Comparison of ENCODE assay signal across 29 mouse cellular contexts in genomic region chr2:84962906-84963507, GRCm38 (mm10). TPM values are rescaled to one million over a fixed set of nuclear protein-coding genes. Genes with fewer than 3 reads are reported as not detected.
DNase-seq lines count a peak whose midpoint lies in the region; ATAC-seq and TF ChIP-seq lines count a peak whose summit lies in the region.
"Had no signal": no experiment of that assay in that cellular context is flagged by ENCODE, and none has a peak within 500 bp of the region (broad histone marks: within the 10 kb centered on the region; RNA-seq: fewer than 3 reads in every experiment).

No protein-coding gene starts in this region.

- no peak overlapping the region for H3K27ac ChIP-seq in forebrain, postnatal 0 days (ENCODE audit: low read depth, low read length)
- H3K27ac ChIP-seq in forebrain, embryonic 16.5 days (ENCODE audit: low read length), result no peak overlapping the region
- peak overlapping the region; percentile 65 for H3K27ac ChIP-seq in midbrain, embryonic 10.5 days (replicated peaks)
- no peak overlapping the region for H3K27ac ChIP-seq in midbrain, embryonic 16.5 days (ENCODE audit: low read length)
- 0 out of 2 replicates have a peak overlapping the region, but pooled peaks have one; percentile 19 for H3K27ac ChIP-seq in embryonic facial prominence, embryonic 10.5 days (replicated peaks)
- peak overlapping the region; percentile 69 for H3K27ac ChIP-seq in small intestine, adult 2 months (ENCODE audit: insufficient read depth, low read depth, low read length)
- no peak overlapping the region for H3K27ac ChIP-seq in kidney, embryonic 15.5 days
- H3K27ac ChIP-seq: embryonic facial prominence, embryonic 12.5 days; forebrain, embryonic 13.5 days; hindbrain, embryonic 13.5 days; liver, embryonic 14.5 days; neural tube, embryonic 13.5 days had no signal

- no peaks in the 10 kb centered on the region for H3K4me1 ChIP-seq in forebrain, postnatal 0 days (ENCODE audit: insufficient read depth)
- no peaks in the 10 kb centered on the region for H3K4me1 ChIP-seq in forebrain, embryonic 16.5 days (replicated peaks; ENCODE audit: control insufficient read depth, insufficient read depth, low read length)
- H3K4me1 ChIP-seq in midbrain, embryonic 10.5 days, result peaks cover 28% of the 10 kb centered on the region
- H3K4me1 ChIP-seq in midbrain, embryonic 16.5 days (ENCODE audit: control insufficient read depth, insufficient read depth, low read length), result peaks cover 4% of the 10 kb centered on the region; the same call in 1 of the 2 replicates
- peaks cover 8% of the 10 kb centered on the region for H3K4me1 ChIP-seq in embryonic facial prominence, embryonic 10.5 days
- H3K4me1 ChIP-seq in small intestine, adult 2 months (ENCODE audit: control insufficient read depth, insufficient read depth, insufficient read length, low read length), result peaks cover 2% of the 10 kb centered on the region
- no peaks in the 10 kb centered on the region for H3K4me1 ChIP-seq in kidney, embryonic 15.5 days
- H3K4me1 ChIP-seq: embryonic facial prominence, embryonic 12.5 days; forebrain, embryonic 13.5 days had no signal

- H3K36me3 ChIP-seq in forebrain, postnatal 0 days (ENCODE audit: insufficient read depth), result no peaks in the 10 kb centered on the region
- no peaks in the 10 kb centered on the region for H3K36me3 ChIP-seq in forebrain, embryonic 16.5 days (ENCODE audit: control insufficient read depth, insufficient read depth)
- H3K36me3 ChIP-seq in midbrain, embryonic 10.5 days, result no peaks in the 10 kb centered on the region
- no peaks in the 10 kb centered on the region for H3K36me3 ChIP-seq in midbrain, embryonic 16.5 days (ENCODE audit: control insufficient read depth, insufficient read depth, low read length)
- peaks cover 7% of the 10 kb centered on the region for H3K36me3 ChIP-seq in embryonic facial prominence, embryonic 10.5 days (replicated peaks)
- no peaks in the 10 kb centered on the region for H3K36me3 ChIP-seq in small intestine, adult 2 months (ENCODE audit: control insufficient read depth, insufficient read depth, low read length)
- peaks cover 18% of the 10 kb centered on the region for H3K36me3 ChIP-seq in kidney, embryonic 15.5 days
- H3K36me3 ChIP-seq: hindbrain, embryonic 13.5 days; neural tube, embryonic 13.5 days had no signal

- 33% methylated on average over 6 of the region's 6 CpGs for WGBS in forebrain, postnatal 0 days
- 32% methylated on average over 6 of the region's 6 CpGs for WGBS in forebrain, embryonic 16.5 days
- 28% methylated on average over 6 of the region's 6 CpGs for WGBS in midbrain, embryonic 10.5 days
- WGBS in midbrain, embryonic 16.5 days, result 15% methylated on average over 6 of the region's 6 CpGs
- 32% methylated on average over 6 of the region's 6 CpGs for WGBS in embryonic facial prominence, embryonic 10.5 days
- WGBS in small intestine, adult 2 months, result 59% methylated on average over 6 of the region's 6 CpGs
- WGBS in kidney, embryonic 15.5 days, result 43% methylated on average over 6 of the region's 6 CpGs

- peak; percentile 70 for ATAC-seq in forebrain, postnatal 0 days
- ATAC-seq in forebrain, embryonic 16.5 days, result no peak
- no peak for ATAC-seq in midbrain, embryonic 16.5 days
- no peak for ATAC-seq in kidney, embryonic 15.5 days (replicated peaks; ENCODE audit: low FRiP score)
- ATAC-seq: forebrain, embryonic 13.5 days; intestine, embryonic 16.5 days; lung, postnatal 0 days had no signal

- H3K9me3 ChIP-seq in forebrain, postnatal 0 days (ENCODE audit: low read length), result no peaks in the 10 kb centered on the region
- H3K9me3 ChIP-seq in forebrain, embryonic 16.5 days (ENCODE audit: control insufficient read depth, low read length), result no peaks in the 10 kb centered on the region
- no peaks in the 10 kb centered on the region for H3K9me3 ChIP-seq in midbrain, embryonic 10.5 days (replicated peaks)
- no peaks in the 10 kb centered on the region for H3K9me3 ChIP-seq in midbrain, embryonic 16.5 days (replicated peaks; ENCODE audit: control insufficient read depth, low read length, poor library complexity, severe bottlenecking)
- no peaks in the 10 kb centered on the region for H3K9me3 ChIP-seq in embryonic facial prominence, embryonic 10.5 days
- H3K9me3 ChIP-seq in kidney, embryonic 15.5 days (replicated peaks), result no peaks in the 10 kb centered on the region
- H3K9me3 ChIP-seq: embryonic facial prominence, embryonic 12.5 days; forebrain, embryonic 13.5 days; hindbrain, embryonic 13.5 days; neural tube, embryonic 13.5 days had no signal

- H3K4me2 ChIP-seq in forebrain, postnatal 0 days (ENCODE audit: low read depth), result no peak overlapping the region
- H3K4me2 ChIP-seq in forebrain, embryonic 16.5 days (ENCODE audit: low read length), result no peak overlapping the region
- H3K4me2 ChIP-seq in midbrain, embryonic 16.5 days (ENCODE audit: low read length), result no peak overlapping the region
- no peak overlapping the region for H3K4me2 ChIP-seq in kidney, embryonic 15.5 days
- H3K4me2 ChIP-seq: embryonic facial prominence, embryonic 12.5 days; forebrain, embryonic 13.5 days; hindbrain, embryonic 13.5 days; neural tube, embryonic 13.5 days had no signal

- no peak for DNase-seq in forebrain, postnatal 0 days
- peak; percentile 25 for DNase-seq in midbrain, embryonic 10.5 days (ENCODE audit: low spot score)
- DNase-seq in embryonic facial prominence, embryonic 10.5 days (ENCODE audit: low spot score), result no peak
- no peak for DNase-seq in heart, adult 18-20 months
- DNase-seq: adrenal gland, adult 2 months; cerebellum, adult 11-12 months; cerebellum, postnatal 25 days; gastrocnemius, postnatal 14 days; right cerebral cortex, postnatal 25 days; thymus, adult 2 months had no signal

- TF ChIP-seq CTCF in forebrain, postnatal 0 days (IDR thresholded peaks at IDR 0.05; ENCODE audit: low read depth), result no peak
- TF ChIP-seq CTCF in small intestine, adult 2 months (IDR thresholded peaks at IDR 0.05; ENCODE audit: extremely low read depth, insufficient read length, insufficient replicate concordance, low read depth, low read length), result no peak

- no peak overlapping the region for H3K9ac ChIP-seq in forebrain, postnatal 0 days
- H3K9ac ChIP-seq in forebrain, embryonic 16.5 days (replicated peaks; ENCODE audit: low read depth, low read length), result no peak overlapping the region
- H3K9ac ChIP-seq in midbrain, embryonic 16.5 days (ENCODE audit: low read depth, low read length), result no peak overlapping the region
- H3K9ac ChIP-seq in kidney, embryonic 15.5 days, result no peak overlapping the region
- H3K9ac ChIP-seq: embryonic facial prominence, embryonic 12.5 days; forebrain, embryonic 13.5 days; hindbrain, embryonic 13.5 days; liver, embryonic 14.5 days; neural tube, embryonic 13.5 days had no signal

- H3K27me3 ChIP-seq in forebrain, postnatal 0 days (ENCODE audit: insufficient read depth, low read length), result no peaks in the 10 kb centered on the region
- H3K27me3 ChIP-seq in forebrain, embryonic 16.5 days (replicated peaks; ENCODE audit: control insufficient read depth, insufficient read depth, low read length), result no peaks in the 10 kb centered on the region
- no peaks in the 10 kb centered on the region for H3K27me3 ChIP-seq in midbrain, embryonic 10.5 days (ENCODE audit: low read depth, poor library complexity, severe bottlenecking)
- H3K27me3 ChIP-seq in midbrain, embryonic 16.5 days (ENCODE audit: control insufficient read depth, insufficient read depth, low read depth, low read length), result no peaks in the 10 kb centered on the region
- no peaks in the 10 kb centered on the region for H3K27me3 ChIP-seq in embryonic facial prominence, embryonic 10.5 days (replicated peaks; ENCODE audit: low read depth, poor library complexity, severe bottlenecking)
- no peaks in the 10 kb centered on the region for H3K27me3 ChIP-seq in small intestine, adult 2 months (ENCODE audit: control insufficient read depth, insufficient read depth, low read length)
- no peaks in the 10 kb centered on the region for H3K27me3 ChIP-seq in kidney, embryonic 15.5 days
- H3K27me3 ChIP-seq: embryonic facial prominence, embryonic 12.5 days; forebrain, embryonic 13.5 days; hindbrain, embryonic 13.5 days; neural tube, embryonic 13.5 days had no signal

- no peak for TF ChIP-seq POLR2A in small intestine, adult 2 months (IDR thresholded peaks at IDR 0.05; ENCODE audit: low read depth, low read length)

- H3K4me3 ChIP-seq in forebrain, postnatal 0 days (ENCODE audit: low read depth, low read length), result no peak overlapping the region
- H3K4me3 ChIP-seq in forebrain, embryonic 16.5 days (replicated peaks; ENCODE audit: low read length), result no peak overlapping the region
- H3K4me3 ChIP-seq in midbrain, embryonic 10.5 days, result no peak overlapping the region
- H3K4me3 ChIP-seq in midbrain, embryonic 16.5 days (ENCODE audit: low read depth, low read length), result no peak overlapping the region
- no peak overlapping the region for H3K4me3 ChIP-seq in embryonic facial prominence, embryonic 10.5 days
- no peak overlapping the region for H3K4me3 ChIP-seq in small intestine, adult 2 months (ENCODE audit: low read depth, low read length)
- H3K4me3 ChIP-seq in kidney, embryonic 15.5 days (replicated peaks), result no peak overlapping the region
- H3K4me3 ChIP-seq: embryonic facial prominence, embryonic 12.5 days; erythroblast, embryonic 14.5 days; forebrain, embryonic 13.5 days; hindbrain, embryonic 13.5 days; neural tube, embryonic 13.5 days had no signal

RNA-seq across cellular contexts. Expression of gene Prg2, which starts 17.3 kb away (rescaled TPM):
- total RNA-seq in forebrain, postnatal 0 days (2014; rRNA removed), result not detected in 2 replicates
- not detected in 2 replicates for polyA plus RNA-seq in forebrain, postnatal 0 days (2015; fragmentation: Nextera tagmentation; extraction: Ambion mirVana)
- polyA plus RNA-seq in forebrain, embryonic 16.5 days (2015; fragmentation: Nextera tagmentation; extraction: Ambion mirVana), result not detected in 2 replicates
- 0.32 TPM in 1 of 2 replicates, not detected in the other for polyA plus RNA-seq in midbrain, embryonic 10.5 days (2016; fragmentation: Nextera tagmentation; extraction: Ambion mirVana)
- not detected in 2 replicates for polyA plus RNA-seq in midbrain, embryonic 16.5 days (2015; fragmentation: Nextera tagmentation; extraction: Ambion mirVana)
- polyA plus RNA-seq in embryonic facial prominence, embryonic 10.5 days (2016; fragmentation: Nextera tagmentation; extraction: Ambion mirVana), result 0.30 TPM in 1 of 2 replicates, not detected in the other
- 0.49 and 1.1 TPM in 2 replicates for polyA plus RNA-seq in small intestine, adult 2 months (2012; rRNA removed)
- polyA plus RNA-seq in kidney, embryonic 15.5 days (2015; fragmentation: Nextera tagmentation; extraction: Ambion mirVana), result 0.27 and 0.77 TPM in 2 replicates
- total RNA-seq in heart, adult 18-20 months (2021), result not detected
- total RNA-seq: adrenal gland, adult 2 months; layer of hippocampus, postnatal 10 days had no signal
- polyA plus RNA-seq: adrenal gland, adult 2 months; C2C12; erythroblast, embryonic 14.5 days; forebrain, embryonic 13.5 days; heart, postnatal 0 days; kidney, embryonic 14.5 days; lung, postnatal 0 days had no signal

RNA-seq across cellular contexts. Expression of gene Prg3, which starts 25.0 kb away (rescaled TPM):
- not detected in 2 replicates for total RNA-seq in forebrain, postnatal 0 days (2014; rRNA removed)
- not detected in 2 replicates for polyA plus RNA-seq in forebrain, postnatal 0 days (2015; fragmentation: Nextera tagmentation; extraction: Ambion mirVana)
- not detected in 2 replicates for polyA plus RNA-seq in forebrain, embryonic 16.5 days (2015; fragmentation: Nextera tagmentation; extraction: Ambion mirVana)
- polyA plus RNA-seq in midbrain, embryonic 10.5 days (2016; fragmentation: Nextera tagmentation; extraction: Ambion mirVana), result not detected in 2 replicates
- not detected in 2 replicates for polyA plus RNA-seq in midbrain, embryonic 16.5 days (2015; fragmentation: Nextera tagmentation; extraction: Ambion mirVana)
- polyA plus RNA-seq in embryonic facial prominence, embryonic 10.5 days (2016; fragmentation: Nextera tagmentation; extraction: Ambion mirVana), result not detected in 2 replicates
- polyA plus RNA-seq in small intestine, adult 2 months (2012; rRNA removed), result not detected in 2 replicates
- polyA plus RNA-seq in kidney, embryonic 15.5 days (2015; fragmentation: Nextera tagmentation; extraction: Ambion mirVana), result not detected in 2 replicates
- total RNA-seq in heart, adult 18-20 months (2021), result not detected
- total RNA-seq: adrenal gland, adult 2 months; gastrocnemius, postnatal 14 days; layer of hippocampus, postnatal 10 days; left cerebral cortex, adult 8-10 months had no signal
- polyA plus RNA-seq: adrenal gland, adult 2 months; C2C12; embryonic facial prominence, embryonic 12.5 days; forebrain, embryonic 13.5 days; heart, postnatal 0 days; hindbrain, embryonic 13.5 days; intestine, embryonic 16.5 days; kidney, embryonic 14.5 days; large intestine, adult 2 months; limb, embryonic 11.5 days; lung, postnatal 0 days; neural tube, embryonic 13.5 days had no signal

RNA-seq across cellular contexts. Expression of gene Slc43a3, which starts 26.6 kb away (rescaled TPM):
- 2.2 and 7.6 TPM in 2 replicates for total RNA-seq in forebrain, postnatal 0 days (2014; rRNA removed)
- polyA plus RNA-seq in forebrain, postnatal 0 days (2015; fragmentation: Nextera tagmentation; extraction: Ambion mirVana), result 3.5 and 3.8 TPM in 2 replicates
- polyA plus RNA-seq in forebrain, embryonic 16.5 days (2015; fragmentation: Nextera tagmentation; extraction: Ambion mirVana), result 6.6 and 7.2 TPM in 2 replicates
- polyA plus RNA-seq in midbrain, embryonic 10.5 days (2016; fragmentation: Nextera tagmentation; extraction: Ambion mirVana), result 22.1 and 24.7 TPM in 2 replicates
- polyA plus RNA-seq in midbrain, embryonic 16.5 days (2015; fragmentation: Nextera tagmentation; extraction: Ambion mirVana), result 2.8 and 3.1 TPM in 2 replicates
- 29.5 and 30.8 TPM in 2 replicates for polyA plus RNA-seq in embryonic facial prominence, embryonic 10.5 days (2016; fragmentation: Nextera tagmentation; extraction: Ambion mirVana)
- polyA plus RNA-seq in small intestine, adult 2 months (2012; rRNA removed), result 14.4 and 31.1 TPM in 2 replicates
- polyA plus RNA-seq in kidney, embryonic 15.5 days (2015; fragmentation: Nextera tagmentation; extraction: Ambion mirVana), result 52.4 and 56.3 TPM in 2 replicates
- 10 to 100 TPM; 65.4 to 72.8 TPM for total RNA-seq in heart, adult 18-20 months (2021)

Comparison
In these comparisons a context has a peak if more than half of its experiments do, and no peak if none do; other contexts are left out.
1. H3K27ac ChIP-seq: peak in midbrain, embryonic 10.5 days (single experiment), embryonic facial prominence, embryonic 10.5 days (single experiment) and small intestine, adult 2 months (single experiment); none in forebrain, postnatal 0 days (single experiment), forebrain, embryonic 16.5 days (single experiment), midbrain, embryonic 16.5 days (single experiment) and kidney, embryonic 15.5 days (single experiment).